Mouse (Mus musculus) liver, embryonic 14.5 days (tissue): ENCODE data around the gene Slc16a4.

Experiments used
- CTCF ChIP-seq: IDR thresholded peaks from 2 replicates; pipeline ENCODE4 v1.5.1; 2016; ENCODE audit warnings: antibody characterized with exemption, low read depth, control low read depth
- EP300 ChIP-seq: IDR thresholded peaks from 2 replicates; pipeline ENCODE4 v1.6.1; 2016; ENCODE audit warnings: antibody characterized with exemption, low read depth

GRCm38 (mm10) chr3:107278479-107279269 lies 12.4 kb upstream of the Slc16a4 start, which contains the start of gene Lamtor5:
- TF ChIP-seq CTCF: no peak
- TF ChIP-seq EP300: no peak
